Mouse (Mus musculus): Measurements from ENCODE around the gene Npas2. TPM values are rescaled to one million over a fixed set of nuclear protein-coding genes. Genes with fewer than 3 reads are reported as not detected.

Npas2 gene
- polyA plus RNA-seq, 1 experiment from 2014 or later = 0.06 TPM

DNA sequence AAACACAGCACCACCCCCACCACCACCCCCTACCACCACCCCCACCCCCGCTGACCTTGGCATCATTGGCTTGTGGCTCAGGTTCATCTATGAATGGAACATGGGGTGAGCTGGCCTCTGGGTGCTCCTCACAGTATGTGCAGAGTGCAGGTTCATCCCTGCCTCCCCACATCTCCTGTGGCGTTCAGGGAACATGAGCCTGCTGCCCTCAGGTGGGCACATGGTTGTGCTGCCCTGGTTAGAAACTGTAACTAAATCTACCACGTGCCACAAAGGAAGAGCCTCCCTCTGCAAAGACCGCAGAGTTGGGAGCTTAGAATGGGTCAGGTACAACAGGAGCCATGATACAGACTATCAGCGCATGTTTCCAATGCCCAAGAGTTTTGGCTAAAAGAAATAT, 149.7 kb downstream of the Npas2 start:
- 62% methylated on average over 5 of the region's 5 CpGs for WGBS (ENCODE audit: insufficient replicate concordance)
- no peaks in the 10 kb centered on the region for H3K36me3 ChIP-seq
- H3K4me1 ChIP-seq = no peaks in the 10 kb centered on the region
- no peak overlapping the region for H3K4me2 ChIP-seq
- no peaks in the 10 kb centered on the region for H3K9me3 ChIP-seq (replicated peaks)
- H3K4me3 ChIP-seq = no peak overlapping the region
- H3K9ac ChIP-seq = no peak overlapping the region
- no peak for ATAC-seq
- H3K27ac ChIP-seq = no peak overlapping the region
- peaks cover 41% of the 10 kb centered on the region for H3K27me3 ChIP-seq (replicated peaks)

DNA sequence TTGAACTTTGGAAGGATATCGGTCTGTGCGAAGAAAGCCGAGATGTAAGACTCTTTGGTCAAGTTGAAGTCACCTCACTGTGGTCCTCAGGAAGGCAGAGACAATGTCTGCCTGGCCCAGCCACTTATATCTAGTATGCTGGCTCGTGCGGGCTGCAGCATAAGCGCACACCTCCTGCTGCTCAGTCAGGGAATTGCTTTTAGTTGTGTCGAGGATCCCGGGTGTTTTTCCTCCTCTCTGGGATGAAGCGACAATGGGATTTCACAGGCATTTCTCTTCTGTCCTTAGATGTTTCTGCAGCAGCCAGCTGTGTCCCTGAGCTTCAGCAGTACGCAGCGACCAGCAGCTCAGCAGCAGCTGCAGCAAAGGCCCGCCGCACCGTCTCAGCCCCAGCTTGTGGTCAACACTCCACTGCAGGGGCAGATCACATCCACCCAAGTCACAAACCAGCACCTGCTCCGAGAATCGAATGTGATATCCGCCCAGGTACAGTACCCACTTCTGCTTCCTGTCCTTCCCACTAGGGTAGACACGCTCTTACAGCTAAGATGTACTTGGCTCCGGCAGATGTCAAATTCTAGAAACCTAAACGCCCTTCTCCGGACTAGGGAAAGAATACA, 151.6 kb downstream of the Npas2 start:
- ATAC-seq = no peak
- Histone ChIP-seq H3K36me3 (no peaks in the 10 kb centered on the region), H3K4me2 (no peak overlapping the region), H3K4me3 (no peak overlapping the region), H3K27ac (no peak overlapping the region), H3K27me3 (replicated peaks) (peaks cover 26% of the 10 kb centered on the region), H3K4me1 (no peaks in the 10 kb centered on the region), H3K9ac (no peak overlapping the region), H3K9me3 (replicated peaks) (no peaks in the 10 kb centered on the region)
- WGBS (ENCODE audit: insufficient replicate concordance) = 50% methylated on average over 21 of the region's 21 CpGs

DNA sequence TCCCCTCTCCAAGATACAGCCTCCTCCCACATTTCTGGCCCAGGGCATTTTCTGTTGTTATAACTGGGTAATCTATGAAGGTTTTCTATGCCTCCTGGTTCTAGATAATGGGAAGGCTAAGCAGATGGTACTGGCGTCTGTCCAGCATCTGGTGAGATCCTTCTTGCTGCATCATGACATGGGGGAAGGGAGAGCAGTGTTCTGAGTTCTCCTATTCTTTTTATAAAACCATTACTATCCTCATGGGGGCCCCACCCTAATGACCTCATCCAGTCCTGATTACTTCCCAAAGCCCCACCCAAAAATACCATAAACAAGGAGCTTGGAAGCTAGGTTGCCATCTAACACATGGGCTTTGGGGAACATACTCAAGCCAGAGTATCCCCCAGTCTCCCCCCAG, 155.5 kb downstream of the Npas2 start:
- WGBS (ENCODE audit: insufficient replicate concordance) = 36% methylated on average over 1 of the region's 1 CpGs
- H3K9ac ChIP-seq = no peak overlapping the region
- ATAC-seq = no peak

DNA sequence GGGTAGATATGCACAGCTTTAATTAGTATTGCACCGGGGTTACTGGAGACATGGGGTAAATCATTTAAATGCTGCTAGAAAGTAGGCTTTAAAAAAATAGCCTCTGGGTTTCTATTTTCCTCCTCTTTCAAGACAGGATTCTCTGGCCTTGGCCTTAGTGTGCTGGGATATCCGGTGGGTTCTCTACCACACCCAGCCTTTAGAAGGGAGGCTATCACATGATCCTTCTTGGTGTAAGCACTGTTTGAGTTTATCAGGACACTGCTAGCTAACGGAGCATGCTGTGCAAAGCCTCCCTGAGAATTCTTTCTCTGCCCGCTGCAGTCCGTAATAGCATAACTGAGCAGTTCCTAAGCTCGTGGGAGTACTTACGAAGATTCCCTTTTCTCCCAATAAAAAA, 155.9 kb downstream of the Npas2 start:
- ATAC-seq = no peak
- no peak overlapping the region for H3K4me3 ChIP-seq
- H3K4me1 ChIP-seq = no peaks in the 10 kb centered on the region
- peaks cover 17% of the 10 kb centered on the region for H3K27me3 ChIP-seq (replicated peaks)
- H3K36me3 ChIP-seq = no peaks in the 10 kb centered on the region
- H3K4me2 ChIP-seq = no peak overlapping the region
- H3K27ac ChIP-seq = no peak overlapping the region
- no peaks in the 10 kb centered on the region for H3K9me3 ChIP-seq (replicated peaks)
- no peak overlapping the region for H3K9ac ChIP-seq
- WGBS (ENCODE audit: insufficient replicate concordance) = 66% methylated on average over 7 of the region's 7 CpGs

More for the DNA sequence above, 155.5 kb downstream of the Npas2 start:
- Histone ChIP-seq H3K4me3 (no peak overlapping the region), H3K4me2 (no peak overlapping the region), H3K4me1 (no peaks in the 10 kb centered on the region), H3K27ac (no peak overlapping the region), H3K27me3 (replicated peaks) (peaks cover 17% of the 10 kb centered on the region), H3K9me3 (replicated peaks) (no peaks in the 10 kb centered on the region), H3K36me3 (no peaks in the 10 kb centered on the region)

DNA sequence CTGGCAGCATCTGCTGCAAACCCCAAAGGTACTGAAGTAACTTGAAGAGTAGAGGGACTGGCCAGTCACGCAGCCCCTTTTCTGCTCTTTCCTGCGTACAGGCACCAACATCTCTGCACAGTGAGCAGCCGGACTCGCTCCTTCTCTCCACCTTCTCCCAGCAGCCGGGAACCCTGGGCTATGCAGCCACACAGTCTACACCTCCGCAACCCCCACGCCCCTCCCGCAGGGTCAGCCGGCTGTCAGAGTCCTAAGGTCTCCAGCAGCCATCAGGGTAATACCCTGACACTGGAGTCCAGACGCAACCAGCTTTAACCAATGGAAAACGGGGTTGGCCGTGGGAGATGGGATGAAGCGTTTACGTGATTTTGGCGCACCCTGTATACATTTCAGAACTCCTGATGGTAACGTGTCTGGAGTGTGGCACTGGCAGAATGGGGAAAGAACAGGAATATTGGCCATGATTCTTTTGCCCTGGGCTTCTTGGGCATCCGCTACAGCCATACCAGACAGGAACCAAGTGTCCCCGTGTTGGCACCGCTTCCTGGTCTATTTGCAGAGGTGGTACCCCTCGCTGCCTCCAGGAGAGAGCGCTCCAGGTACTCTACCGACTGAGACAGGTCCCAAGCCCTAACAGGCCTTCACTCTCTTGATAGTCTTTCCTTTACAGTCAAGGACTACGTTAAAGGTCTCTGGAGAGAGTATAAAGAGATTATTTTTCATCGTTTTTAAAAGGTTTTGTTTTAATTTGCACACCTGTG, 168.4 kb downstream of the Npas2 start:
- Histone ChIP-seq H3K9me3 (replicated peaks) (no peaks in the 10 kb centered on the region), H3K27ac (no peak overlapping the region), H3K36me3 (no peaks in the 10 kb centered on the region), H3K4me1 (peaks cover 37% of the 10 kb centered on the region), H3K9ac (no peak overlapping the region), H3K27me3 (replicated peaks) (peaks cover 29% of the 10 kb centered on the region), H3K4me3 (no peak overlapping the region), H3K4me2 (peak overlapping the region; percentile 57)
- 41% methylated on average over 24 of the region's 24 CpGs for WGBS (ENCODE audit: insufficient replicate concordance)
- ATAC-seq = peak; percentile 52; the same call in 1 of the 2 replicates

DNA sequence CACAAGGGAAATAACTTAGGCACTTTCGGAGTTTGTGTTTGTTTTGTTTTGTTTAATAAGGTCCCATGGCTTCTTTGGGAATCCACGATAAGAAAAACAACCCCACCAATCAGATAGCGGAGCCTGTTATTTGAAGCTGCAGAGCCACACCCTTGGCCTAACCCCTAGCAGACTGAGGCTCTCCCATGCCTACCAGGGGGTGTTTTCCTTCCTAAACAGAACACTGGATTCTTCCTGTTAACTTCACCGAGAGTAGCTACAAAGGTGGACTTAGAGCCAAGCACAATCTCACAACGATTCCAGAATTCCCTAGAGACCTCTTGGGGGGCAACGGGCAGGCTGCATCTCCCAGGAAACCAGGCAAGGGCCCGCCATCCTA, 169.0 kb downstream of the Npas2 start:
- ATAC-seq = peak; percentile 62
- WGBS (ENCODE audit: insufficient replicate concordance) = 40% methylated on average over 7 of the region's 7 CpGs
- H3K4me1 ChIP-seq = peaks cover 43% of the 10 kb centered on the region
- no peak overlapping the region for H3K9ac ChIP-seq
- no peak overlapping the region for H3K27ac ChIP-seq
- H3K4me2 ChIP-seq = peak overlapping the region; percentile 57
- H3K9me3 ChIP-seq (replicated peaks) = no peaks in the 10 kb centered on the region
- H3K4me3 ChIP-seq = no peak overlapping the region
- H3K36me3 ChIP-seq = no peaks in the 10 kb centered on the region
- peaks cover 25% of the 10 kb centered on the region for H3K27me3 ChIP-seq (replicated peaks)

DNA sequence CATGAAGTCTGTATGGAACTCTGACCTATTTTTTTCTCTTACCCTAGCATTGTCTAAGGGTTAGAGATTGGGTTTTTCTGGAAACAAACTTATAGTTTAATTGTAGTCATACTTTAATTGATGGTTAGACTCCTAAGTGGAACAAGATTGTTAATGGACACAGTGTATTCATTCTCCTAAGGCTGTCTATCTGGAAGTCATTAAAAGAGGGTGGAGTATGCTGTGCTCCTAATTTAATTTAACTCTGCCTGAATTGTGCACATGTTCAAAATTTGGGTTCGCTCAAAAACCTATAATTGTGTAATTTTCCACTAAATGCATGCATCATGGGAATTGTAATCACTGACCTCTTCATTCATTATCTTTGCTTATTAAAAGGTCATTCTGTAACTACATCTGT, 172.0 kb downstream of the Npas2 start:
- H3K27ac ChIP-seq = no peak overlapping the region
- no peaks in the 10 kb centered on the region for H3K9me3 ChIP-seq (replicated peaks)
- H3K9ac ChIP-seq = no peak overlapping the region
- peaks cover 51% of the 10 kb centered on the region for H3K4me1 ChIP-seq
- ATAC-seq = no peak
- no peak overlapping the region for H3K4me3 ChIP-seq
- peaks cover 15% of the 10 kb centered on the region; the same call in 1 of the 2 replicates for H3K27me3 ChIP-seq (replicated peaks)
- WGBS (ENCODE audit: insufficient replicate concordance) = 81% methylated on average over 1 of the region's 1 CpGs
- no peak overlapping the region for H3K4me2 ChIP-seq
- peaks cover 21% of the 10 kb centered on the region for H3K36me3 ChIP-seq

DNA sequence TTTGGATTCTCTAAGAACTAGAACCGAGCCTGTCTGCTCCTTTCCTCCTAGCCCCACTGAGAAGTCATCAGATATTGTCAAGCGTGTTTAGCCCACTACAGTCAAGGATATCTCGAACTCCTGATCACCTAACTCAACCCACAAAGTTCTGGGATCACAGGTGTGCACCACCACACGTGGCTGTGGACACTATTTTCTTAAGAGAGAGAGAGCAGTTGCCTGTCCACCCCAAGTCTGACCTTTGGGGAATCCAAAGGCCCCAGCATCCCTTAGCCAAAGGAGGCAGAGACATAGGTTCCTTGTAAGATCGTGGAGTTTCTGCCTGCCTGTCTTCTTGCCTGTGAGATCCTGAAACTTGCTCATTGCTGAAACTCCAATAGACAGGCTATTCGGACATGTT, 173.5 kb downstream of the Npas2 start:
- 29% methylated on average over 6 of the region's 6 CpGs for WGBS (ENCODE audit: insufficient replicate concordance)
- H3K4me3 ChIP-seq = peak overlapping the region; percentile 96
- H3K4me1 ChIP-seq = peaks cover 47% of the 10 kb centered on the region
- no peak overlapping the region for H3K27ac ChIP-seq
- peaks cover 2% of the 10 kb centered on the region; the same call in 1 of the 2 replicates for H3K27me3 ChIP-seq (replicated peaks)
- H3K36me3 ChIP-seq = peaks cover 36% of the 10 kb centered on the region
- H3K9ac ChIP-seq = peak overlapping the region; percentile 18; the same call in 1 of the 2 replicates
- ATAC-seq = no peak
- H3K4me2 ChIP-seq = peak overlapping the region; percentile 80
- no peaks in the 10 kb centered on the region for H3K9me3 ChIP-seq (replicated peaks)

DNA sequence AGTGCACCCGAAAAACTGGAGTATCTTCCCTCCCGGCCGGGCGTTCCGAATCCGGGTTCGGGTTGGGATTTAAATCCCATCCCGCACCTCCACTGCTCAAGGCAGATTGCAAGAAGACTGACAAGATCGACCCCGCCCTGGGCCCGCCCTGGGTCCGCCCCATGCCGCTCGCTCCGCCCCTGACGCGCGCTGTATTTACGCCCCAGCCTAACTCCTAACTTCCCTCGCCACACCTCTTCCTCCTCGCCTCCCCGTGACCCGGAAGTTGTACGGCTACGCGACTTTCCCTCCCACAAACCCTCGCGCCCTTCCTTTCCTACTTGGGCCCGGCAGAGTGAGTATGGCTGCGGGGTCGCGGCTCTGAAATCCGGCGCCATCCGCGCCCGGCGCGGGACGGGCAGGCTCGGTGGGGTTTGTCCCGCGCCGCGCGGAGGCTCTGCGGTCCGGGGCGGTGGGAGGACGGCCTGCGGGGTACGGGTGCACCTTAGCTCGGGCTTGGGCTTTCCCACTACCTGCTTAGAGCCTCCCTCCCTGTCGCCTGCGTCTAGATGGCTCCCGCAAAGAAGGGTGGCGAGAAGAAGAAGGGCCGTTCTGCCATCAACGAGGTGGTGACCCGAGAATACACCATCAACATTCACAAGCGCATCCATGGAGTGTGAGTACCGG, 174.2 kb downstream of the Npas2 start, which contains the start of gene Rpl31:
Rpl31 (plus strand) TSS at position 242 of the 666 bp plus-strand sequence.
- peaks cover 2% of the 10 kb centered on the region; the same call in 1 of the 2 replicates for H3K27me3 ChIP-seq (replicated peaks)
- ATAC-seq = peak; percentile 98
- H3K27ac ChIP-seq = peak within 1 kb of the TSS; percentile 90
- H3K36me3 ChIP-seq = peaks cover 43% of the 10 kb centered on the region
- peaks cover 40% of the 10 kb centered on the region for H3K4me1 ChIP-seq
- H3K9ac ChIP-seq = peak within 1 kb of the TSS; percentile 98
- H3K4me2 ChIP-seq = peak within 1 kb of the TSS; percentile 80
- H3K4me3 ChIP-seq = peak within 1 kb of the TSS; percentile 96
- H3K9me3 ChIP-seq (replicated peaks) = no peaks in the 10 kb centered on the region
- WGBS (ENCODE audit: insufficient replicate concordance) = under 1% methylated on average over 62 of the region's 62 CpGs

DNA sequence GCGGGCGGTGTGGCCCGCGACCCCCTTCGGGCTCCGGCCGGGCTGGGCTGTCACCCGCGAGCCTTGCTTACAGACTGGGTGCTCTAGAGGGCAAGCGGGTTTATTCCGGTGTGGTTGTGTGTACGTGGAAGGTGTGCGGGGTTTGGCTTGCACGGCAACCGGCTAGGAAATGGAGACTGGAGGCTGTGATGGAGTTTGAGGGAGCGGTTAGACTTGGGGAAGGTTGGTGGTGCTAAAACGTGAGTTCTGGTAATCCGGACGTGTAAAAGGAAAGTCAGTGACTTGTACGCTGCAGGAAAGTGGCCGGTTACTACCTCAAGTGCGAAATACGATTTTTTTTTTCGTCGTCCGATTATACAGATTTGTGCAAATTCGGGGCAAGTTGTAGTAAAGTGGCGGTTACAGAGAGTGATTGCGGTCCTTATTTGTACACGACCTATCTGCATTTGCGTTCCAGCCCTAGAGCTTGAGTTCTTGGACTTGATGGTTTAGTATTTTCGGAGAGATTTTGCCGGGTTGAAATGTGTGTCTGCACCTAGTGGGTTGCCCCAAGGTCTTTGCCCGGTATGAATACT, 174.8 kb downstream of the Npas2 start:
- 2% methylated on average over 34 of the region's 34 CpGs for WGBS (ENCODE audit: insufficient replicate concordance)
- peak; percentile 17 for ATAC-seq
- H3K4me2 ChIP-seq = peak overlapping the region; percentile 80
- H3K27ac ChIP-seq = peak overlapping the region; percentile 90
- H3K9me3 ChIP-seq (replicated peaks) = no peaks in the 10 kb centered on the region
- H3K36me3 ChIP-seq = peaks cover 49% of the 10 kb centered on the region
- peaks cover 37% of the 10 kb centered on the region for H3K4me1 ChIP-seq
- peak overlapping the region; percentile 98 for H3K9ac ChIP-seq
- peak overlapping the region; percentile 96 for H3K4me3 ChIP-seq
- H3K27me3 ChIP-seq (replicated peaks) = peaks cover 2% of the 10 kb centered on the region; the same call in 1 of the 2 replicates

DNA sequence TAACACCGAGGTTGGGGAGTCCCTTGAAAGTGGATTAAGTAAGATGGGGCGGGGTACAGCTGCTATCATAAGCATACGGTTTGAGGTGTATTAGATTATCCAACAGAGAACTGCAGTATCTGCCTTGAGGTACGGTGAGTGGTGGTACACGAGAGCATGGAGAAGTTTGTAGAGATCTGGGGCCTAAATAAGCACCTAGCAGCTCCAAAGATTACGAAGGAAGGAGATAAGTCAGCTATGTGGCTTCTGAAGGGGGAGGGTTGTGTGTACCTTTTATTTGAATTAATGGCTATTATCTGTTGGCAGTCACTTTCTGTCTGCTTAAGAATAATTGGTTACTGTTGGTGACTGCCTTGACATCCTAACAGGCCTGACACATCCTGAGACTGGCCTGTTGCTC, 176.9 kb downstream of the Npas2 start:
- WGBS (ENCODE audit: insufficient replicate concordance) = 50% methylated on average over 6 of the region's 6 CpGs
- no peak overlapping the region for H3K4me3 ChIP-seq
- no peak for ATAC-seq
- H3K9me3 ChIP-seq (replicated peaks) = no peaks in the 10 kb centered on the region
- peak overlapping the region; percentile 98 for H3K9ac ChIP-seq
- H3K4me1 ChIP-seq = peaks cover 35% of the 10 kb centered on the region
- peaks cover 2% of the 10 kb centered on the region; the same call in 1 of the 2 replicates for H3K27me3 ChIP-seq (replicated peaks)
- H3K4me2 ChIP-seq = peak overlapping the region; percentile 80
- peaks cover 64% of the 10 kb centered on the region for H3K36me3 ChIP-seq
- H3K27ac ChIP-seq = peak overlapping the region; percentile 90

Data from liver, embryonic 12.5 days (tissue).